Mouse (Mus musculus) gastrocnemius, postnatal 36 days (tissue): ENCODE measurements around the gene Ntpcr. TPM values are rescaled to one million over a fixed set of nuclear protein-coding genes. Genes with fewer than 3 reads are reported as not detected.

Source experiments
- DNase-seq, 2 experiments: peaks; one replicate each; pipeline ENCODE4 v3.0.0; 2022
- intact Hi-C: fragments of 180-260 bp; cut with DNase I; formaldehyde crosslinking; loops from one replicate; pipeline ENCODE4 v1.15.1; 2025
- long read RNA-seq, 2 experiments: library from polyadenylated mRNA; stranded (forward); transcript quantifications; one replicate each; pipeline ENCODE4 v2.0.0; 2021
- total RNA-seq, 2 experiments: library from RNA; stranded (reverse); gene quantifications; 2 replicates each; pipeline ENCODE4 v1.2.3; 2021

Gene Ntpcr
- total RNA-seq, result 10 to 100 TPM; 11.4 to 11.6 TPM
- long read RNA-seq, experiment 1, transcript Ntpcr-201 (5 exons, 1,155 nt), result major isoform, 12 of 20 reads
- long read RNA-seq, experiment 1, partial matches to known transcripts, result 0 of 20 reads
- long read RNA-seq, experiment 1, other reads (novel, unspliced or antisense), result 6 of 20 reads
- long read RNA-seq, experiment 2, transcript Ntpcr-201 (5 exons, 1,155 nt), result major isoform, 11 of 22 reads
- long read RNA-seq, experiment 2, partial matches to known transcripts, result 1 of 22 reads
- long read RNA-seq, experiment 2, other reads (novel, unspliced or antisense), result 10 of 22 reads

DNA sequence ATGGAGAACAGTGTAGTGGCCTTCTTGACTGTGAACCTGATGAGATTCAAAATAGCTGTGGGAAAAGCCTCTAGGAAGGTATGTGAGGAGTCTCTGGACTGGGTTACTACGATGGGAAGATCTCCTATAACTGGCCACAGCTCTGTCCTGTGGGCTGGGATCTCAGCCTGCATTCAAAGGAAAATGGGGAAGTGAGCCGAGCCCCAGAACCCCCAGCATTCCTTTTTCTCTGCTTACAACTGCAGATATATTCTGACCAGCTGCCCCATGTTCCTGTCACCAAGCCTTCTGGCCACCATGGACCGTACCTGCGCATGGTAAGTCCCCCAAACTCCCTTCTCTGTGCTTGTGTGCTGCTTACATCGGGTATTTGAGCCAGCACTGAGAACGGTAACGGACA is at the start of gene Ntpcr:
TSS of gene Ntpcr (plus strand) at position 218 of the 400 bp plus-strand sequence.
- DNase-seq, result no peak
- intact Hi-C loops, result no loop called here

DNA sequence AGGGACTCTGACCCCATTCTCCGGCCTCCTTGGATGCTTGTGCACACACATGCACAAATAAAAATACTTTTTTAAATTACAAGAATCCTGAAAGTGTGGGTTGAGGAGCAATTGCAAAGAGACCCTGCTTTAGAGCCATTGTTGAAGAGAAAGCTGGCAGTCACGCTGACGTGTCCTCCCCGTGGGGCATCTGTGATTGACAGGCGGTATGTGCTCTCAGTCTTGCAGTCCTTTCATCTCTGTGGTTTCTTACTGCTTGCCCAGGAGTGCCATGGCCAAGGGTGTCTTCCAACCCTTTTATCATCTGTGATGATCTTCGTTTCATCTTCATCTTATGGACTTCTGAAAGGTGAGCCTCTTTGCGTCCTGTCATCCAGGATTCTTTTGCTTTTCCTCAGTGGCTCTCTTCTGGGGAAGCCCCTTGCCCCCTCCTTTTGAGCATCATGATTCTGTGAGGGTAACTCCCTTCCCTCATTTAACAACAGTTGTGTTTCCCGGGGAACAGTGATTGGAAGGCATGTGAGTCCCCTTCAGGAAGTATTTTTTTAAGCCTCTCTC is 48.8 kb upstream of the Ntpcr start:
- intact Hi-C loops, result no loop called here
- DNase-seq, result no peak

DNA sequence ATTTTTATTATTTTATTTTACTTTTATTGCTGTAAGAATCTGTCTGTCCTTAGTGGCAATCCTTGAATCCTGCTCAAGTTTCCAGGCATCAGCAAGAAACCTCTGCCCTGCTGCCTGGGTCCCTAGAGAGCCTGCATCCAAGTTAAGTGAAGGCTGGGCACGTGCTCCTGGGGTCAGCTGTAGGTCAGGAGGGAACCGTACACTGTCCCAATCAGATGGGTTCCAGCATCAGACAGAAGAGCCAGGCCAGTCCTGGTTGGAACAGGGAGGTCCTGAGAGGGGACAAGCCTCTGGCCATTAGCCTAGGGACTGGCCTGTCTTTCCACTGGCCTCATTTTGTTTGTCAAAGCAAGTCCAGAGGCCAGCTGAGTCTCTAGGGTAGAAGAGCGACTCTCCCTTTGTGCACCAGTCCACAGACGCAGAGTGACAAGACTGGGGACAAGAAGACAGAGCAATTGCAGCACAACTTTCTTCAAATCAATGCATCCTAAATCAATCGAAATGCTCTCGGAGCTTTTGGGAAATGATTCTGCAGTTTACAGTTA is 44.5 kb upstream of the Ntpcr start:
- peak in 1 of 2 experiments; percentile 13 for DNase-seq
- intact Hi-C loops, result no loop called here

DNA sequence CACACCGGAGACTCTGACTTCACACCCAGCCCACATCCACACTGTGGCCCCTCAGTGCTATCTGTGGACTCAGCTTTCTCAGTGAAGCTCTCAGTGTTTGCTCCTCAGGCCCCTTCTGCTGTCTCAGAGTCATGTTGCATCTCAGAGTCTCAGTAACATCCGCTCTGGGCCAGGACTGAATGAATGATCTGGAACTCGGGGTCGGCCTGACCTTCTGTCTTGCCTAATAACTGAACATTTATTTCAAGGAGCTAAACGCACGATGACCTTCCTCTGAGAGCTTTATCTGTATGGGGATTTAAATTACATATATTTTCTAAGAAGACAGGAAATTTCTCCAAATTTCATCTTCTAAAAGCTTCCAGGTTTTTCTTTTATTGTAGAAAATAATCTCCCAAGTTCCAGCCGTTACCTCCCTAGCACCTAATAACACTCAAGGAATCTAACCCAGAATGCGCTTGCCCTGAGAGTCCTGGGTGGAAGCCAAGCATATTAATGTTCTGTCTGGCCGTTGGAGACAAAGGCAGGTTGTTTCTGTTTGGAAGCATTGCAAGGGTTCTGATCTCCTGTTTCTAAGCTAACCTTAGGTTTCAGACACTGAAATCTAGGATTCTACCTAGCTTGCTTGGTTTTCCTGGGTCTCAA is 43.4 kb upstream of the Ntpcr start:
- DNase-seq, result no peak
- intact Hi-C loops, result no loop called here

DNA sequence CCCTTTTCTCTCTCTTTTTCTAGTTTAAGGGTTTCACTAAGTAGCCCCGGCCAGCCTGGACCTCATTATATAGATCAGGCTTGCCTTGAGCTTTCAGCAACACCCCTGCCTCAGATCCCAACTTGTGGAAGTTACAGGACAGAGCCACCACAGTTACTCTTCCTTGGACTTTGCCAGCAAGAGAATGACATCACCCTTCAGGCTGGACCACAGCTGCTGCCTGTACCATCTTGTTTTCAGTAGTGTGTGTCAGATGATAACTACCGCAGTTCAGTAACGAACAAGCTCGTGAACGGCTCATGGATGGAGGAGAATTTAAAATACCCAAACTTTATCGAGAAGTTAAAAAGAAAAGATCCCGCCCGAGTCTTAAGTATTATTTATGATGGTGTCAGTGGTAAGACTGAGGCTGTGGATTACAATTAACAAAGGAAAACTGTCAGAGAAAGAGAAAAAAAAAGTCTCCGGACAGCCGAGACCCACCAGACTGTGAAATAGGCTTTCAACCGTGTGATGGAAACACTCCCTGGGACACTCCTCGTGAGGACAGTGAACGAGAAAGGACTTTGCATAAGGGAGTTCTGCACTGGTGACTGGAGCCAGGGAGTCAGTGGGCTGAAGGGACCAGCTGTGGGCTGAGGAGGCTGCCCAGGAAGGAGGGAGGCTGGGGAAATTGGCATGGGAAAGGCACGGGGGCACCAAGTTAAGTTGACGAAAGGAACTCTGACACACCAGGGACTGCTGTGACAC is 39.4 kb upstream of the Ntpcr start:
- intact Hi-C loops, result no loop called here
- no peak for DNase-seq

DNA sequence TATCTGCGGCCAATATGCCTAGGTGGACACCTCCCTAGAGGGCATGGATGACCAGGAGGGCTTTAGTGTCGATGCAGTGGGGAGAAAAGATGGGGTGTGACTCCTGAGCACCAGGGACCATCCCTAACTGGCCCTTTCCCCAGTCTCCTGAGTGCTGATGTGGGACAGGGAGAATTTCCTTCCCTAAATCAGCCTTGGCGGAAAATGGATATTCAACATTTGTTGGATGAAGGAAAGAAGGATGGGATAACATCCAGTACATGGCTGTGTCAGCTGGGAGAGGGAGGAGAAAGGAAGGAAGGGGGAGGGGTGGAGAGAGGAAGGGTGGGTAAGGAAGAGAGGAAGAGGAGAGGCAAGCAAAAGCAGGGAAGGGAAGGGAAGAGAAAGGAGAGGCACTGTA is 38.8 kb upstream of the Ntpcr start:
- DNase-seq, result no peak
- intact Hi-C loops, result no loop called here

DNA sequence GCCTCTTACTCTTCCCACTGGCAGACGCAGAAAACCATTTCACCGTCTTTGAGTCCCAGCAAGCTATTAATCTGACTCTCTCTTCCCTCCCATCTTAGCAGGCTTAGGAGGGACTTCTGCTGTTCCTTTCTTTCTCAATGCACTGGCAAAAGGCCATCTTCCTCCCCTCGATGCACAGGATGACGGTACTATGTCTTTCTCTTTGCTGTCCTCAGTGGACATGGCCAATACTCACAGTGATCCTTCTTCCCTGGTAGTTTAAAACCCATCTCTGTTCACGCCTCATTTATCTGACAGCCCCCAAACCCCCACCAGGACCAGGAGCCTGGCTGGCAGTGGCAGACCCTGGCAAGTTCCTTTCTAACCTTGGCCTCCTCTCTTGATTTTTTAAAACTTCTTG is 37.3 kb upstream of the Ntpcr start:
- no peak for DNase-seq
- intact Hi-C loops, result no loop called here

DNA sequence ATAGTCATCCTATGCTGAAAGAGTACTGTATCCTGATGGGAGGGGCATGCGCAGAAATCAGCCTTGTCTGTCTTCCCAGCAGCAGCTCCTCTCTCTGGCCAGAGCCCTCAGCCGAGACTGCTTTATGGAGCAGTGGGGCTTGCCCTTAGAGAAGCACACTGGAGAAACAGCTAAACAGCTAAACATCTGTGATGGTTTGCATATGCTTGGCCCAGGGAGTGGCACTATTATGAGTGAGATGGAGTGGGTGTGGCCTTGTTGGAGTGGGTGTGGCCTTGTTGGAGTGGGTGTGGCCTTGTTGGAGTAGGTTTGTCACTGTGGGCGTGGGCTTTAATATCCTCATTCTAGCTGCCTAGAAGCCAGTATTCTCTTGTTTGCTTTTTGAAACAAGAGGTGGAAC is 36.6 kb upstream of the Ntpcr start:
- no peak for DNase-seq
- intact Hi-C loops, result no loop called here

DNA sequence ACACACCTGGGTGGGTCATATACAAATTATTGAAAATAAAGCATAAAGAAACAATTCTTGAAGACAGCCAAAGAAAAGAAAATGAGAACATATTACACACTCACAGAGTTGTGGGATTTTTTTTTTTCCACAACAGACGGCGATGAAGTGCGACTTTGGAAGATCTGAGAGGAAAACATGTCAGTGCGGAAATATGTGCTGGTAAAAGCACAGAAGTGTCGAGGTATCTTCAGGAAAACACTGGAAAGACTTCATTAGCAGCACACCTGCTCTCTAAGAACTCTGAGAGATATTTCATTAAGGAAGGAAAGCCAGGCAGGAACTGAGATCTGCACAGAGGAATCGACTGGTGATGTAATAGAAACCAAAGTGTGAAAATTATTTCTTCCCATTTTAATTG is 33.8 kb upstream of the Ntpcr start:
- intact Hi-C loops, result no loop called here

DNA sequence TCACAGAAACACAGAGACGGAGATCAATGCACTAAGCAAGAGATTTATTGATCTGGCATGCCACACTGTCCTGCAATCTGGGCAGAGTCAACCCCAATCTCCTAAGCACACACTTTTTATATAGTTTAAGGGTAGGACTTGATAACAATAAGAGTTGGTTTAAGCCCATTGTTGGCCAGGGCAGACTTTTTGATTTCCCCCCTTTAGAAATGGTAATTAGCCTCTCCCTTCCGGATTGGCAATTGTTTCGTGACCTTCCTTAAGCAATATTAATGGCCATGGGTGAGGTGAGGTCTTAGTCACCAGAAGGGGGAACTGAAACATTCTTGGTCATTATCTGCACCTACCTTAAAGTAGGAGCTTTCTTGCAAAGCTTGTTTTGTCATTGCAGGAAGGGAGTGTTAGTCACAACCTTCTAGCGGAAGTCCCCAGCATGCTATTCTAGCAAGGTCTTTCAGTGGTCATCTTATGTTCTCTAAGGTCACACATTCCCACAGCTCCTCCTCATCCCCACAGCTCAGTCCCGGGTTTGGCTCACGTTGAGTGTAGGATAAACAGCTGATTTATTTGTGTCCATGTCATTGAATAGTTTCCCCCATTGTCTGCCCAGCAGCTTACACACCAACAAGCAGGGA is 30.3 kb upstream of the Ntpcr start:
- no peak for DNase-seq

More for the DNA sequence above, 33.8 kb upstream of the Ntpcr start:
- DNase-seq, result no peak

DNA sequence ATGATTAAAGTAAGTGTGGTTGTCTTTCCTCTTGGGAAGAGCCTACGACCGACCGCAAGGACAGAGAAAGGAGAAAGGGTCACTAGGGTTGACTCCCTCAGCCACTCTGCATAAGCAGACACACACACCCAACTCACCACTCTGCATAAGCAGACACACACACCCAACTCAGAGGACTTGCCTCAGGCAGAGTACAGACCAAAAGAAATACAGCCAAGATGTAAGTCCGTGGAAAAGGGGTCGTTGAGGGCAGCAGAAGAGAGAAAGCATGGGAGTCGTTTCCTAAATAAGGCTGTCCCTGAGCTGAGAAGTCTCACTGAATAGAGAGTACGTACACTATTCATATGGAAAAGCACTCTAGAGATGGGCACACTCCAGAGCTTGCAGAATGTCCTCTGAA is 29.4 kb upstream of the Ntpcr start:
- intact Hi-C loops, result no loop called here

More for the DNA sequence above, 30.3 kb upstream of the Ntpcr start:
- intact Hi-C loops, result no loop called here

DNA sequence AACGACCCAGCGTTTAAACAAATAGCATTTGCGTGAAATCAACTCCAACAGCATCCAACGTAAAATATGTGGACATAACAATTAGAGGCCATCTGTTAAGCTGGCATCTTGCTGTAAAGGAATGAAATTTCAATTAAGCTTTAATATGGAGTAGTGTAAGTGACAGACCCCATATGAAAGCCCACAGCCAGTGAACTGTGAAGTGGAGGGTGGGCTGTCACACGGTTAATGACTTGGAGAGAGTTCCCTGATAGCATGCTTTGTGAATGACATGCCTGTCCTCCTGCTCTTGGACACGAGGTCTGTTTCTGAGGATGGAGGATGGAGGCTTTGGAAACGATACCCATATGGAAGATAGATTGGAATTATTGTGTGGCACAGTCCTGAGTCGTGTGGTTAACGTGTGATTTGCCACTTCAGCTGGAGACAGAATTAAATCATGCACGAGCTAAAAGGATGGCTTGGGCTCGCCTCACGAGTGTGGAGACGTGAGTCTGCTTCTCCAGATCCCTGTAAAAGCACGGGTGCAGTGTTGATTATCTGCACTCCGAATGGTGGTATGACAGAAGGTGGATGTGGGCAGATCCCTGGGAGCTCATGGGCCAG is 26.8 kb upstream of the Ntpcr start:
- intact Hi-C loops, result no loop called here
- no peak for DNase-seq

More for the DNA sequence above, 29.4 kb upstream of the Ntpcr start:
- no peak for DNase-seq

DNA sequence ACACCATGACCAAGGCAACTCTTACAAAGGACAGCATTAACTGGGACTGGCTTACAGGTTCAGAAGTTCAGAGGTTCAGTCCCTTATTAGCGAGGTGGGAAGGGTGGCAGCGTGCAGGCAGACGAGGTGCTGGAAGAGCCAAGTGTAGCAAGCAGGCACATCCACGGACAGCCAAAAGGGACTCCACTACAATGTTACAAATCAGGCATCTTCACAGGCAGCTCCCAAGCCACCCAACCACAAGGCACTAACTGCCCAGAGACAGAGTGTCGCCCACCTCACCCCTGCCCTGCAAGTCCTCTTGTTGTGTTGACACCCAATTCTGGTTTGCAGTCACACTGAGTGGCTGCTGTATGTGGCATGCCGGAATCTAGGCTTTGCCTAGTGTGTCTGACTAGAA is 25.3 kb upstream of the Ntpcr start:
- intact Hi-C loops, result no loop called here
- DNase-seq, result no peak

DNA sequence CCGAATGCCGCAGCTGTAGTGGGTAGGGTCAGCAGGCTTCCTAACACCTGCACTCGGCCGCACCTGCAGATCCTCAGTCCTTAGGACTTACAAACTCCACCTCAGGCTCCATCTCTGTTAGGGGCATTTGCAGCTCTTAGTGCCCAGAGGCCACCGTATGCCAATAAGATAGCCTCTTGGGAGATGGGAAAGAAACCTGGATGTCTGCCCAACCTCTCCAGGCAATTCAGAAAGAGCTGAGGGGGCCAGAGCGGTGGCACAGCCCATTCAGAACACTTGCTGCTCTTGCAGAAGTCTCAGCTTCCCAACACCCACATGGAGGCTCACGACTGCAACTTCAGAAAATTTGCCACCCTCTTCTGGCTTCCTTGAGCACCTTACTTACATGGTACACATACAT is 23.9 kb upstream of the Ntpcr start:
- intact Hi-C loops, result no loop called here
- no peak for DNase-seq

DNA sequence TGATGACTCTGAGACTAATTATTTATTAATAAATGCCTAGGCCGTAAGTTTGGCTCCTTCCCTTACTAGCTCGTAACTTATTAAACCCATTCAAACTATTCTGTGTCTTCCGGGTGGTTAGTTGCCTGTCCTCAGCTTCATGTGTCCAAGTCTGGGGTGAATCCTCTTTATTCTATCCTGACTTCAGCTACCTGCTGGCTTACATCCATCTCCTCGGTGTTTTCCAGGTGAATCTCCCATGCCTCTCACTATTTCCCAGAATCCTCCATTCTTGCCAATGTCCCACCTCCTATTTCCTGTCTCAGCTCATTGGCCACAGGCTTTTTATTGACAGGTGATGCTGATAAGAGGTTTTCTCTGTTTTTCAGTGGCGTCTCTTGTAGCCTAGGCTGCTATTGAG is 20.6 kb upstream of the Ntpcr start:
- DNase-seq, result no peak

DNA sequence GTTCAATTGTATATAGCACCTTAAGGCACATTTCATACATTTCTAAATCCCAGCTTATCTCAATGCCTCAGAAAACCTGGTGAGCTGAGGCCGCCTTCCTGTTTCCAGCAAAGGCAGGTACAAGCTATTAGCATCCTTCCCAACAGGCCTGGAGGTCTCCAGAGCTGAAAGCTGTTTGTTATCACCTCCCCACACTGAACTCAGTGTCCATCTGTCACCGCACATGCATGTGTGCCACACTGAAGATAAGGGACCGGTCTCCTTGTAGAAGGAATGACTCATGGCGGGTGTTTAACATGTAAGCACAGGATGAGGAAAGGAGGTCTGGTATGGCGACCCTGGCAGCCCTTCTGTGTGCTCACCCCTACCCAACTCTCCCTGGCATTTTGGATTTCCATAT is 18.2 kb upstream of the Ntpcr start:
- intact Hi-C loops, result no loop called here
- no peak for DNase-seq

More for the DNA sequence above, 20.6 kb upstream of the Ntpcr start:
- intact Hi-C loops, result no loop called here

DNA sequence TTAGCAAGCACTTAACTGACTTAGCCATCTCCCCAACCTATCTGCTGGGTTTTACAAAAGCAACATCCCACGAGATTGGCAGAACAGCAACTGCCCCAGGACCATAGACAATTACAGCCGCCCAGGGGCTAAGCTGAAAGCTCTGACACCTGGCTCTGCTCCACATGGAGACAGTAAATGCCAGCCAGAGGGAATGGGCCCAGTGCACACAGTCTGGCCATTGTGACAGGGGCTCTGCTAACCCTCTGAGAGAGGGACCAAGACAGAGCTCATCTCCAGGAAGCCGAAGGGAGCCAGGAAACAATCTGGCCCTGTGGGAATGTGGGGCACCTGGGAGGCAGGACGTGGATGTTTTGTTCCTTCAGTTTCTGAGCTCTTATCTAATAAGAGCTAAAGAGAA is 13.6 kb upstream of the Ntpcr start:
- DNase-seq, result no peak
- intact Hi-C loops, result loop anchor here (5.0 kb wide), 1 partner anchor 139 kb away; no protein-coding TSS in a partner anchor

DNA sequence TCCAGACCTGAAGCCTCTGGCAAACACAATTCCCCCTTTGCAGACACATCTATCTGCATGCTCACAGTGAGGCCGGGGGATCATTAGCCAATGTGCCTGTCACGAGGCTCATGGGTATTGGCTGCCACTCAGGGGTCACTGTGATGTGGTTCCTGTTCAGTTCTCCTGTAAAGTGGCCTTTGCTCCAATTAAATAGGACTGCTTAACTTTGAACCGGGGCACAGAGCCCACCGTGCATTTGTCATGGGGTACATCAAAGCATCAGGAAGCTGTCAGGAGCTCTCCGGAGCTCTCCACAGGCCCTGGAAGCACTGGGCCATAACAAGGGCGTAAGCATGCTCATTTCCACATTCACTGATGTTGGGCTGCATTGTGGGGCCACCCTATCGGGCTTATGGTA is 13.2 kb upstream of the Ntpcr start:
- intact Hi-C loops, result loop anchor here (5.0 kb wide), 1 partner anchor 139 kb away; no protein-coding TSS in a partner anchor
- no peak for DNase-seq

DNA sequence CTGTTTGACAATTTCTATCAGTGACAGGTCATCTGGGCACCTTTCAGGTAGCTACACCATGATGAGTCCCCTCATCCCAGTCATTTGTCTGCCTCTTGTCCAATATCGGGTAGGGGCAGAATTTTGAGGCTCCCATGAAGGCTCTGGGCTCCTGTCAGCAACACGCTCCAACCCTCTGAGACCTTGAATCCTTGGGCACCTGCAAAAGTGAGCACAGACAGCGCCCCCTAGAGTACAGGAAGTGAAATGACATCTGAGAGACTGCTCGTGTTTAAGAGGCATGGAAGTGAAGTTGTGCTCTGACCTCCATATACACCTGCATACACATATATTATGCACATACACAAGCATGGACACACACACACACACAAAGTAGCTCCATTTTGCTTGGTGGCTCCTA is 10.8 kb upstream of the Ntpcr start:
- intact Hi-C loops, result loop anchor here (5.0 kb wide), 1 partner anchor 142 kb away; no protein-coding TSS in a partner anchor
- no peak for DNase-seq

DNA sequence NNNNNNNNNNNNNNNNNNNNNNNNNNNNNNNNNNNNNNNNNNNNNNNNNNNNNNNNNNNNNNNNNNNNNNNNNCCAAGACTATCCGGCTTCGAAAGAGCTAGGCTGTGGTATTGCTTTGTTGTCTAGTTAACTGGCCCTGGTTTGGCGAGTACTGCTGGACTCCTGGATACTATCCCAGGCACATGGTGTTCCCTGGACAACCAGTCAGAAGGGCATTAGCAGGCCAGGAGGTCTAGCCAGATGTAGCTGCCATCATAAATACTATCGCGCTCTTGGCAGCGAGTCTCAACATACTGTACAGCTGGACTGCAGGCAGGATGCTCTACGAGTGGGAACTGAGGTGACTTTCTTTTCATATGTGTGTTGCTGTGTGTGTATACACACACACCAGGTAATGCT is 7.1 kb upstream of the Ntpcr start:
- intact Hi-C loops, result no loop called here
- peak; percentile 34 to 49 for DNase-seq
